Comparison of ENCODE assay signal across 16 mouse cellular contexts in the genomic region with DNA sequence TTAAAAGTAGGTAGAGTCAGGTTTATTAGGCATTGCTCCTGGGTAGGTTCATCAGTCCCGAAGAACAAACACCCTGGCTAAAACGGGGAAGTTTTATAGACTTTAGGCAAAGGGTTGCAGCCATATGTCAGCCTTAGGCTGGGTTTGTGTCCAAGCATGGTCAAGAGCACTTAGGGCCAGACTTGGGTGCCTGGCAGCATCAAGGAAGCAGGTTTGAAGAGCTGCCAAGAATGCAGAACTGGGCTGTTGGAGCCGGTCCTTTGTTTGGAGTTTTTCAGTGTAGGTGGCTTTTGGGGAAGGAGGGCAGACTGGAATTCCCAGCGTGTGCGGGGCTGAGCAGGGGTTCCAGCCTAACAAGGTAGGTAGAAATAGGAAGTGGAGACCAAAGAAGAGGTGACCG. TPM values are rescaled to one million over a fixed set of nuclear protein-coding genes. Genes with fewer than 3 reads are reported as not detected.
DNase-seq lines count a peak whose midpoint lies in the region; ATAC-seq lines count a peak whose summit lies in the region.
"Had no signal": no experiment of that assay in that cellular context is flagged by ENCODE, and none has a peak within 500 bp of the region (broad histone marks: within the 10 kb centered on the region; RNA-seq: fewer than 3 reads in every experiment).

No protein-coding gene starts in this region.

- H3K4me2 ChIP-seq in heart, embryonic 13.5 days = peak overlapping the region; percentile 28; the same call in 1 of the 2 replicates
- H3K4me2 ChIP-seq in liver, embryonic 13.5 days = peak overlapping the region; percentile 42
- H3K4me2 ChIP-seq: embryonic facial prominence, embryonic 15.5 days; midbrain, embryonic 11.5 days had no signal

- no peak for ATAC-seq in megakaryocyte, adult 5-6 weeks (ENCODE audit: poor library complexity, severe bottlenecking)
- no peak for ATAC-seq in heart, embryonic 13.5 days (ENCODE audit: extremely low read depth, insufficient number of reproducible peaks, low FRiP score, low TSS enrichment)
- ATAC-seq in liver, embryonic 13.5 days (ENCODE audit: low read depth) = no peak
- ATAC-seq: inflammation-experienced regulatory T-cells, adult 6 months had no signal

- H3K79me2 ChIP-seq in macrophage (ENCODE audit: inconsistent target) = no peaks in the 10 kb centered on the region

- no peaks in the 10 kb centered on the region for H3K36me3 ChIP-seq in megakaryocyte, embryonic 14.5 days (replicated peaks; ENCODE audit: low read length)
- H3K36me3 ChIP-seq in heart, embryonic 13.5 days = no peaks in the 10 kb centered on the region
- no peaks in the 10 kb centered on the region for H3K36me3 ChIP-seq in liver, embryonic 13.5 days
- no peaks in the 10 kb centered on the region for H3K36me3 ChIP-seq in macrophage (ENCODE audit: inconsistent target)
- H3K36me3 ChIP-seq: embryonic facial prominence, embryonic 15.5 days had no signal

- no peak for DNase-seq in liver, embryonic 13.5 days
- DNase-seq in cerebellum, postnatal 4 days (ENCODE audit: low spot score in 2 of 2) = no peak
- DNase-seq in urinary bladder, postnatal 14 days (ENCODE audit: low spot score) = no peak
- DNase-seq in retina, embryonic 14.5 days (ENCODE audit: low spot score) = no peak
- DNase-seq: adrenal gland, adult 2 months; cerebellum, adult 2 months had no signal

- H3K27me3 ChIP-seq in megakaryocyte, embryonic 14.5 days (replicated peaks) = peaks cover 15% of the 10 kb centered on the region
- H3K27me3 ChIP-seq in heart, embryonic 13.5 days (replicated peaks) = 0 out of 2 replicates have a peak, but pooled peaks cover 13% of the 10 kb centered on the region
- H3K27me3 ChIP-seq in liver, embryonic 13.5 days = peaks cover 12% of the 10 kb centered on the region; the same call in 1 of the 2 replicates

- H3K4me1 ChIP-seq in megakaryocyte, embryonic 14.5 days = peaks cover 61% of the 10 kb centered on the region
- peaks cover 69% of the 10 kb centered on the region for H3K4me1 ChIP-seq in heart, embryonic 13.5 days
- H3K4me1 ChIP-seq in liver, embryonic 13.5 days (replicated peaks) = peaks cover 20% of the 10 kb centered on the region

- 55% methylated on average over 6 of the region's 6 CpGs for WGBS in heart, embryonic 13.5 days
- 46% methylated on average over 6 of the region's 6 CpGs for WGBS in liver, embryonic 13.5 days (ENCODE audit: insufficient replicate concordance)
- 37% methylated on average over 6 of the region's 6 CpGs for WGBS in macrophage (ENCODE audit: missing documents)

- no peaks in the 10 kb centered on the region; the same call in 1 of the 2 replicates for H3K9me3 ChIP-seq in megakaryocyte, embryonic 14.5 days
- H3K9me3 ChIP-seq in heart, embryonic 13.5 days = no peaks in the 10 kb centered on the region
- no peaks in the 10 kb centered on the region for H3K9me3 ChIP-seq in liver, embryonic 13.5 days (replicated peaks)
- H3K9me3 ChIP-seq: embryonic facial prominence, embryonic 15.5 days had no signal

- H3K27ac ChIP-seq in heart, embryonic 13.5 days (replicated peaks) = peak overlapping the region; percentile 65
- H3K27ac ChIP-seq in liver, embryonic 13.5 days = peak overlapping the region; percentile 59
- H3K27ac ChIP-seq in macrophage = peak overlapping the region; percentile 87
- H3K27ac ChIP-seq: embryonic facial prominence, embryonic 15.5 days had no signal

- no peak overlapping the region for H3K9ac ChIP-seq in heart, embryonic 13.5 days
- H3K9ac ChIP-seq in liver, embryonic 13.5 days = no peak overlapping the region
- H3K9ac ChIP-seq: embryonic facial prominence, embryonic 15.5 days had no signal

- peak overlapping the region; percentile 89 for H3K4me3 ChIP-seq in megakaryocyte, embryonic 14.5 days (replicated peaks)
- H3K4me3 ChIP-seq in heart, embryonic 13.5 days = no peak overlapping the region
- H3K4me3 ChIP-seq in liver, embryonic 13.5 days (replicated peaks) = no peak overlapping the region
- H3K4me3 ChIP-seq in macrophage (ENCODE audit: inconsistent target) = peak overlapping the region; percentile 7; the same call in 1 of the 2 replicates
- H3K4me3 ChIP-seq: embryonic facial prominence, embryonic 15.5 days had no signal

RNA-seq across cellular contexts. Expression of a gene that starts 14.6 kb away (rescaled TPM):
- not detected in 2 replicates for polyA plus RNA-seq in megakaryocyte, embryonic 14.5 days (2012; ENCODE audit: insufficient read depth, low replicate concordance)
- 0.31 TPM in 1 of 2 replicates, not detected in the other for total RNA-seq in megakaryocyte, adult 5-6 weeks (2015)
- total RNA-seq in megakaryocyte, adult 5-6 weeks (2017) = 0.11 TPM in 1 of 2 replicates, not detected in the other
- polyA plus RNA-seq in heart, embryonic 13.5 days (2015; fragmentation: Nextera tagmentation; extraction: Ambion mirVana) = 1.2 and 1.6 TPM in 2 replicates
- polyA plus RNA-seq in liver, embryonic 13.5 days (2015; fragmentation: Nextera tagmentation; extraction: Ambion mirVana) = 0.20 and 0.35 TPM in 2 replicates
- not detected for total RNA-seq in macrophage (2018; cell fraction: chromatin; rRNA removed)
- total RNA-seq in macrophage (2018; cell fraction: cytosol; rRNA removed) = under 1 TPM in 4 of 26 experiments, not detected in 22; 0.05 to 0.10 (median 0.07) TPM
- not detected for total RNA-seq in macrophage (2018; cell fraction: nucleus; rRNA removed)
- polyA plus RNA-seq in macrophage (2018) = not detected in 3 replicates
- total RNA-seq: adrenal gland, adult 2 months; left cerebral cortex, postnatal 10 days had no signal
- polyA plus RNA-seq: cerebellum, adult 2 months; neural tube, embryonic 14.5 days had no signal

RNA-seq across cellular contexts. Expression of a gene that starts 15.0 kb away (rescaled TPM):
- polyA plus RNA-seq in megakaryocyte, embryonic 14.5 days (2012; ENCODE audit: insufficient read depth, low replicate concordance) = 0.34 TPM in 1 of 2 replicates, not detected in the other
- 7.8 TPM in 2 replicates for total RNA-seq in megakaryocyte, adult 5-6 weeks (2015)
- total RNA-seq in megakaryocyte, adult 5-6 weeks (2017) = 7.6 TPM in 2 replicates
- 15.7 TPM in 2 replicates for polyA plus RNA-seq in heart, embryonic 13.5 days (2015; fragmentation: Nextera tagmentation; extraction: Ambion mirVana)
- polyA plus RNA-seq in liver, embryonic 13.5 days (2015; fragmentation: Nextera tagmentation; extraction: Ambion mirVana) = 1.9 and 2.2 TPM in 2 replicates
- 100 to 1,000 TPM in 15 of 26 experiments, 10 to 100 TPM in 11; 70.6 to 801 (median 163) TPM for total RNA-seq in macrophage (2018; cell fraction: chromatin; rRNA removed)
- 100 to 1,000 TPM in 4 of 26 experiments, 10 to 100 TPM in 22; 15.3 to 148 (median 25.5) TPM for total RNA-seq in macrophage (2018; cell fraction: cytosol; rRNA removed)
- total RNA-seq in macrophage (2018; cell fraction: nucleus; rRNA removed) = 100 to 1,000 TPM in 17 of 26 experiments, 10 to 100 TPM in 9; 61.1 to 619 (median 117) TPM
- 13.0 to 22.9 TPM (median 22.5 TPM) in 3 replicates for polyA plus RNA-seq in macrophage (2018)

RNA-seq across cellular contexts. Expression of a gene that starts 29.3 kb away (rescaled TPM):
- polyA plus RNA-seq in megakaryocyte, embryonic 14.5 days (2012; ENCODE audit: insufficient read depth, low replicate concordance) = not detected in 2 replicates
- total RNA-seq in megakaryocyte, adult 5-6 weeks (2015) = not detected in 2 replicates
- total RNA-seq in megakaryocyte, adult 5-6 weeks (2017) = not detected in 2 replicates
- not detected in 2 replicates for polyA plus RNA-seq in heart, embryonic 13.5 days (2015; fragmentation: Nextera tagmentation; extraction: Ambion mirVana)
- not detected in 2 replicates for polyA plus RNA-seq in liver, embryonic 13.5 days (2015; fragmentation: Nextera tagmentation; extraction: Ambion mirVana)
- not detected for total RNA-seq in macrophage (2018; cell fraction: chromatin; rRNA removed)
- not detected for total RNA-seq in macrophage (2018; cell fraction: cytosol; rRNA removed)
- total RNA-seq in macrophage (2018; cell fraction: nucleus; rRNA removed) = not detected
- not detected in 3 replicates for polyA plus RNA-seq in macrophage (2018)
- total RNA-seq: adrenal gland, adult 2 months; left cerebral cortex, postnatal 10 days had no signal
- polyA plus RNA-seq: adrenal gland, adult 2 months; cerebellum, adult 2 months; embryonic facial prominence, embryonic 15.5 days; midbrain, embryonic 11.5 days; neural tube, embryonic 14.5 days; thymus, postnatal 0 days had no signal

RNA-seq across cellular contexts. Expression of a gene that starts 48.2 kb away (rescaled TPM):
- polyA plus RNA-seq in megakaryocyte, embryonic 14.5 days (2012; ENCODE audit: insufficient read depth, low replicate concordance) = not detected in 2 replicates
- 1.2 and 1.3 TPM in 2 replicates for total RNA-seq in megakaryocyte, adult 5-6 weeks (2015)
- total RNA-seq in megakaryocyte, adult 5-6 weeks (2017) = 1.6 and 2.4 TPM in 2 replicates
- not detected in 2 replicates for polyA plus RNA-seq in heart, embryonic 13.5 days (2015; fragmentation: Nextera tagmentation; extraction: Ambion mirVana)
- not detected in 2 replicates for polyA plus RNA-seq in liver, embryonic 13.5 days (2015; fragmentation: Nextera tagmentation; extraction: Ambion mirVana)
- total RNA-seq in macrophage (2018; cell fraction: chromatin; rRNA removed) = under 1 TPM in 10 of 26 experiments, not detected in 16; 0.18 to 0.30 (median 0.22) TPM
- total RNA-seq in macrophage (2018; cell fraction: cytosol; rRNA removed) = under 1 TPM in 25 of 26 experiments, not detected in 1; 0.05 to 0.69 (median 0.23) TPM
- total RNA-seq in macrophage (2018; cell fraction: nucleus; rRNA removed) = under 1 TPM in 16 of 26 experiments, not detected in 10; 0.17 to 0.87 (median 0.36) TPM
- polyA plus RNA-seq in macrophage (2018) = 0.23 TPM in 2 of 3 replicates, not detected in the other
- total RNA-seq: adrenal gland, adult 2 months; left cerebral cortex, postnatal 10 days had no signal
- polyA plus RNA-seq: adrenal gland, adult 2 months; cerebellum, adult 2 months; inflammation-experienced regulatory T-cells, adult 6 months; midbrain, embryonic 11.5 days; neural tube, embryonic 14.5 days had no signal

RNA-seq across cellular contexts. Expression of a gene that starts 55.3 kb away (rescaled TPM):
- not detected in 2 replicates for polyA plus RNA-seq in megakaryocyte, embryonic 14.5 days (2012; ENCODE audit: insufficient read depth, low replicate concordance)
- total RNA-seq in megakaryocyte, adult 5-6 weeks (2015) = not detected in 2 replicates
- total RNA-seq in megakaryocyte, adult 5-6 weeks (2017) = not detected in 2 replicates
- polyA plus RNA-seq in heart, embryonic 13.5 days (2015; fragmentation: Nextera tagmentation; extraction: Ambion mirVana) = not detected in 2 replicates
- not detected in 2 replicates for polyA plus RNA-seq in liver, embryonic 13.5 days (2015; fragmentation: Nextera tagmentation; extraction: Ambion mirVana)
- not detected for total RNA-seq in macrophage (2018; cell fraction: chromatin; rRNA removed)
- not detected for total RNA-seq in macrophage (2018; cell fraction: cytosol; rRNA removed)
- total RNA-seq in macrophage (2018; cell fraction: nucleus; rRNA removed) = not detected
- not detected in 3 replicates for polyA plus RNA-seq in macrophage (2018)
- total RNA-seq: adrenal gland, adult 2 months; left cerebral cortex, postnatal 10 days had no signal
- polyA plus RNA-seq: adrenal gland, adult 2 months; cerebellum, adult 2 months; embryonic facial prominence, embryonic 15.5 days; inflammation-experienced regulatory T-cells, adult 6 months; midbrain, embryonic 11.5 days; neural tube, embryonic 14.5 days; thymus, postnatal 0 days had no signal

Comparison
In these comparisons a context has a peak if more than half of its experiments do, and no peak if none do; other contexts are left out.
1. H3K4me3 ChIP-seq: peak in megakaryocyte, embryonic 14.5 days (single experiment) and macrophage (single experiment); none in heart, embryonic 13.5 days (single experiment) and liver, embryonic 13.5 days (single experiment).
2. Peak in every context shown above with its lines, with median percentiles within 50 percentile points of each other: H3K27ac ChIP-seq.